Mouse (Mus musculus) kidney, adult 11 months (tissue): Measurements from ENCODE around the gene Axl.

Source experiments
- DNase-seq: peaks from one replicate; pipeline ENCODE4 v3.0.0; 2022

Axl gene

GRCm38 (mm10) chr7:25788220-25789128 lies at the start of gene Axl:
Gene Axl (minus strand): TSS chr7:25788705.
- peak; percentile 52 for DNase-seq

- peak; percentile 40 for DNase-seq
Observed at GRCm38 (mm10) chr7:25835188-25835891, 46.8 kb upstream of the Axl start.

- DNase-seq, result peak; percentile 86
Observed at GRCm38 (mm10) chr7:25831557-25832530, 43.3 kb upstream of the Axl start.

DNA sequence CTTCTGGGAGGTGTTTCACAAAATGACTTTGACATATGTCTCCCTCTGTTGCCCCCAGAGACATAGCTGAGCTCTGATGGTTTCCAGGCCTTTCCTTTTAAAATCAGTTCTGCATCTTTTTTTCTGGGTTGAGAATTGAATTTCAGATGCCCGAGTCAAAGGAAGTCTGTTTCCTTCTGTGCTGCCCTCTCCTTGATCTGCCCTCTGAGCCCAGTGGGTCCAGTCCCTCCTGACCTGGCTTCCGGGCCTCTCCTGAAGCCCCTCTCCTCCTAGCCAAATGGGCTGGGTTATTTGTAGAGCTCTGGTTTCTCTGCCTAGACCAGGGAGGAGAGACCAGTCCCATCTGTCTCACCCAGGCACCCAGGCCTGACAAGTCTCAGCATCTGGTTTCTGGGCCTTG lies 41.7 kb upstream of the Axl start:
- DNase-seq, result no peak

DNA sequence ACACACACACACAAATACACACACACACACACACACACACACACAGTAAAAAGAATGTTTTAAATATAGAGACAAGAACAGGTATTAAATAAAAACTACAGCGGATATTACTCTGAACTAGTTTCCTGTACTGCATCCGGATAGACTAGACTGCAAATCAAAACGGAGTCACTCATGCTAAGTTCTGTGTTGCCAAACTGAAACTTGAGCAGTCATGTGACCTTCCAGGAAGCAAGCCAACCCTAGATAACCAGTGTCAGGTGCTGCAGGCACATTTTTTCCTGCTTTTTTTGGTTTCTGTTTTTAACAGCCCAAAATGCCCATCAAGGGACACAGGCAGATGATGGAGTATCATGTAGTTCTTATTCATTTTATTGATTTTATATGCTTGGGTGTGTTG lies 38.7 kb upstream of the Axl start:
- peak; percentile 84 for DNase-seq

GRCm38 (mm10) chr7:25826029-25826428 lies 37.5 kb upstream of the Axl start:
- no peak for DNase-seq

- peak; percentile 78 for DNase-seq
Observed at GRCm38 (mm10) chr7:25825043-25825442, 36.5 kb upstream of the Axl start.

- peak; percentile 77 for DNase-seq
Observed at GRCm38 (mm10) chr7:25816241-25816919, 27.9 kb upstream of the Axl start, which contains the start of gene Cyp2s1. Gene Cyp2s1 (minus strand): TSS chr7:25816913.

GRCm38 (mm10) chr7:25815571-25815970 lies 27.1 kb upstream of the Axl start:
- DNase-seq, result no peak

DNA sequence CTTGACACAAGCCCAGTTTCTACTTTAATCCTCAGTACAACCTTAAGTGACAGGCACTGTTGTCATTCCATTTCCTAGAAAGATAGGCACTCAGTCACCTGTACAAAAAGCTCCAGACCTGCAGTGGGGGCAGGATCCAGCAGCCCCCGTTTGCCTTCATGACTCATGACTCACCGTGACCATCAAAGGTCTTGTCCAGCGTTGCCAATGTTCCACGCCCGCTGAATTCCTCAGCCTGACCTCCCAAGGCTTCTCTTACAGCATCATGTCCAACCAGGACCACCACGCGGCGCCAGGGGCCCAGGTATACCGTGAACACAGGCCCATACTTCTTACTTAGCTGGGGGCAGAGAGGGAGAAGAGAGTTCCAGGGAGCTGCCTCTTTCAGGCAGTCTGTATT lies 26.2 kb upstream of the Axl start:
- DNase-seq, result no peak

GRCm38 (mm10) chr7:25812195-25812594 lies 23.7 kb upstream of the Axl start:
- DNase-seq, result no peak

- no peak for DNase-seq
Observed at GRCm38 (mm10) chr7:25811716-25812115, 23.2 kb upstream of the Axl start.

GRCm38 (mm10) chr7:25805631-25806343 lies 17.3 kb upstream of the Axl start:
- peak; percentile 49 for DNase-seq

- DNase-seq, result no peak
Observed at GRCm38 (mm10) chr7:25804792-25805191, 16.3 kb upstream of the Axl start.

- DNase-seq, result no peak
Observed at GRCm38 (mm10) chr7:25803460-25803859, 15.0 kb upstream of the Axl start.

DNA sequence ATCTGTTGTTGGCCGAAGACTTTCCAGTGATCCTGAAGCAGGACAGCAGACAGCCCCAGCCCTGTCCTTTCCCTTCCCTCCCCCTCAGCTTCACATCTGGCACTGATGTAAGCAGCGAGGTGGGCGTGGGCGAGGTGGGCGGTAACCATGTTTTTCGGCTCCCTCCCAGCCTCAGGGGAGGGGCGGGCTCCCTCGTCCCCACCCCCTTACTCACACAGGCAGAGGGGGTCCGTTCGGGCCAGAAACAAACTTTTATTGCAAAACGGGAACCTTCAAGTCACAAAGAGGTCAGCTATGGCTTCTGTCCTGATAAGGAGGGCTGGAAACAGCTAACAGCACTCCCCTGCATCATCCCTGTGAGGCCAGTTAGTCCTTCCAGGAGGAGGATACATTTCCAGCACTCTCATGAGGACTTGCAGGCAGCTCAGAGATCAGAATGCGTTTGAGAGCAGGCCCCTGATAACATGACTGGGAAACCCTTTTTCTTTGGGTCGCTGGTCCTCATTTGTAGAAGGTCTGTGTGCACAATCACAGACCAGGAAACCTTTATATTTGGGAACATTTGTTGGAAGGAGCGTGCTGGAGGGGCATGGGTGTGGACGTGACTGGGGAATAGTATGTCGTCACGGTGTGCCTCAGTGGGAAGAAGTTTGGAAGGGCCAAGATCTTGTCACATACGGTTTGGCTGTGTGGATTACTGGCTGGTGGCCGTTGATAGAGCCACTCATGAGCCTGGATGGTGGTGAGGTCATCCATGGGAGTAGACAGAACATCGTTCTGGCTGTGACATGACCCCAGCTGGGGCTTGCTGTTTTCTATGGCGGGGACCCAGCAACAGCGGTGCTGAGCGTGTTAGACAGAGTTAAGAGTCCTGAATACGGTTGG lies 14.0 kb upstream of the Axl start:
- peak; percentile 57 for DNase-seq

DNA sequence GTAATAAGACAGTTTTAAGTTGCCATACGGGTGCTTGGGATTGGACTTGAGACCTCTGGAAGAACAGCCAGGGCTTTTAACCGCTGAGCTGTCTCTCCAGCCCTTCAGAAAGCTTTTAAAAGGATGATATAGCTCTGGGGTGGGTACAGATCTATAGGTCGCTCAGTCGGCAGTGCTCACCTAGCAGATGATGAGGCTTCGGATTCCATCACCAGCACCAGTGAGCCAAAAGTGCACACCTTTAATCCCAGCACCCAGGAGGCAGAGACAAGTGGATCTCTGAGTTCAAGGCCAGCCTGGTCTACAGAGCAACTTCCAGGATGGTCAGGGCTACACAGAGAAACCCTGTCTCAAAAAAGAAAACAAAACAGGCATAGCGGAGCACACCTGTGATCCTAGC lies 12.5 kb upstream of the Axl start:
- DNase-seq, result no peak

GRCm38 (mm10) chr7:25799369-25799768 lies 10.9 kb upstream of the Axl start:
- DNase-seq, result no peak

DNA sequence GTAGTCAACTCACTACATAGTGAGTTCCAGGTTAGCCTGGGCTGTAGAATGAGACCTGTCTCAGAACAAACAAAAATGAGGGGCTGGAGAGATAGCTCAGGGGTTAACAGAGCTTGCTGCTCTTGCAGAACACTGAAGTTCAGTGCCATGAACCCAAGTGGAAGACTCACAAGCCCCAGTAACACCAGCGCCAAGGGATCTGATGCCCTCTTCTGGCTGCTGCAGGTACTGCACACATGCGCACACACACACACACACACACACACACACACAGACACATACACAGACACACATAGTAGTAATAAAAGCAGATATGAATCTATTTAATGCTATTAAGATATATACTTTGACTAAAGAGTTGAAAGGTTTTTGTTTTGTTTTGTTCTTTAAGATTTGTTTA lies 10.0 kb upstream of the Axl start:
- no peak for DNase-seq

- DNase-seq, result no peak
Observed at GRCm38 (mm10) chr7:25794775-25795174, 6.3 kb upstream of the Axl start.
